Mouse (Mus musculus): Measurements from ENCODE around the gene Psg16.

The Psg16 gene

DNA sequence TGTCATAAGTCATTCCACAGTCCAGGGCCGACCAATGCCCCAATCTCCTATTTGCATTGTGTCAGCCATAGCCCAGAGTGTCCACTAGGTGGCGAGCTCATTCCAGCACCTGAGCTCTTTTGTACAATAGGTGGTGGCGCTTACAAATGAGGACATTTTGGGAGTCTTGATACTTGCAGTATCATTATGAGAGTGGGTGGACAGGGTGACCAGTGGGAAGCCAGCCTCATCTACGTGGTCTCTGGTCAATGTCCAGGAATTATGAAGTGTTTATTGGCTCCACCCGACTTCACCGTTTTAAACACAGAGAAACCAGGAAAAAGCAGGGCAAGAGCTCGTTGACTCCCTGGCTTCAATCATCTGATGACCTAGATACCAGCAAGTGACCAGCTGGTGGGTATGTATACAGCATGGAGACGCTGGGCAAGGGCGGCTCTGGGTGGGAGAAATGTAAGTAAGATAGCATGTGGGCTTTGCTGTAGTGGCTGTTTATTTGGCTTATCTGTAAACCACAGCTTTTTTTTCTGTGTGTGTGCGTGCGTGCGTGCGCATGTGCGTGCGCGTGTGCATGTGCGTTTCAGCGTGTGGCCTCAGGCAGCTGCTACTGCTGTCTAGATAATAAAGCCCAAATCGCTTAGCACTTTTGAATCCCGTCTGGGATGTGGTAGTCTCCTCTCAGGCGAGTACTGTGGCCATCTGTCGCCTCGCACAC, at the start of gene Psg16:
Gene Psg16 (plus strand): TSS at position 137 of the 712 bp plus-strand sequence.
- DNase-seq (ENCODE audit: low read depth in 1 of 2, low spot score in 2 of 2), result no peak

DNA sequence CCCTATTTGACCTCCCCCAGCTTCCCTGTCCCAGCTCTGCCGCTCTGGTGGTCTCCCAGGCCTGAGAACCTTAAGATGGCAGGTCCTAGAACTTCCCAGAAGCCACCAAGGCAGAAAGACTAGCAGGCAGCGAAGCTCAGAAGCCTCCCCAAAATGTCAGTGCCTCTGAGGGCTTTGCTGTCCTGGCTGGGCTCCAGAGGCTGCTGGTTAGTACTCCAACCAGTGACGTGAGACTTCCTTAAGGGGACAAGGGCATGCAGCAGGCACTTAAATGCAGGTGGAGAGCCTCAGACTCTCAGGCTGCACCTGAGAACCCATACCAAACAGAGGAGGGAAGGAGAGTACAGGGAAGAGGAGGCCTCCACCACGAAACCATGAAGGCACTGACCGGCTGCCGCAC, 49.7 kb upstream of the Psg16 start:
- DNase-seq (ENCODE audit: low read depth in 1 of 2, low spot score in 2 of 2), result no peak

DNA sequence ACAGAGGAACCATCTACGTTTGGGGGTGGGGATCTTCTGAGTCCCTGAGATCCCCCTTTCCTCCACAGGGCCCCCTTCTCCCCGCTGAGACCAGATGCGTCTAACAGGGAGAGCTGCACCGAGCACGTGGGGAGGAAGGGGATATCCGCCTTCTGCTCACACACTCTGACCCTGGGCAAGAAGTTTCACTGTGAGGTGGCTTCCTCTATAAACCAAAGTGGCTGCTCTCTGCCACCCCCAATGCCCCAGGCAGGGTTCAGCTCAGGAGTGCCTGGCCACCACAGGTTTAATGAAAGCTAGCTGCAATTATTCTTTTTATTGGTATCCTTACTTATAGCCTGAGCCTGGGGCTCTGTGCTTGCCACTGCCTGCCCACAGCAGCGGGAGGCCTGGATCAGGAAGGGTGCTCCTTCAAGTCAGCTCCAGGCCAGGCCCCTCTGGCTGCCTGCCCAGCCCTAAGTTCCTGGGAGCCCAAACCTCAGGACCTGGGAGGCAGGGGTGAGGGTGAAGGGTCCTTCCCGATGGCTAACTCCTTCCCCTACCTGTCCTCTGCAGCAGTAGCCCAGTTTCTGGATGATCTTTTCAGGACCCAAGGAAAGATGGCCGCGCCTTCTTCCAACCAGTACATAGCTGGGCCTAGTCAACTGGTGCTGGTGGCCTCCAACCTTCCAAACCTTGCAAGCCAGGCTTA, 48.9 kb upstream of the Psg16 start:
- DNase-seq (ENCODE audit: low read depth in 1 of 2, low spot score in 2 of 2), result no peak

DNA sequence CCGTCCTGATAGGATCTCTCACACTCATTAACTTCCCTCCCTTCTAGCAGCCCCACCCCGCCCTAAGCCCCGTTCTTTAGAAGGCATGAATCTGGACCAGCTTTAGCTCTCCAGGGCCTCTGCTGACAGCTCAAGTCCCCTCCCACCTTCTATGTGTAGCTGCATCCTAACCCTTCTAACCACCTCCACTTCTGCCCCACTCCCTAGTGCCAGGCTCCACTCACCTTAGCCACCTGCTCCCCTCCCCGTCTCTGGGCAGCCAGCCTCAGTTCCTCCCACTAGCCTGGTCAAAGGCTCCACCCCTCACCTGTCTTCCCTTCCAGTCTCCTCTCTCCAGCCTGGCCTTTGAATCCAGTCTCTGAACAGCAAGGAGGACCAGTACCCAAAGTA, 48.3 kb upstream of the Psg16 start:
- DNase-seq (ENCODE audit: low read depth in 1 of 2, low spot score in 2 of 2), result no peak

DNA sequence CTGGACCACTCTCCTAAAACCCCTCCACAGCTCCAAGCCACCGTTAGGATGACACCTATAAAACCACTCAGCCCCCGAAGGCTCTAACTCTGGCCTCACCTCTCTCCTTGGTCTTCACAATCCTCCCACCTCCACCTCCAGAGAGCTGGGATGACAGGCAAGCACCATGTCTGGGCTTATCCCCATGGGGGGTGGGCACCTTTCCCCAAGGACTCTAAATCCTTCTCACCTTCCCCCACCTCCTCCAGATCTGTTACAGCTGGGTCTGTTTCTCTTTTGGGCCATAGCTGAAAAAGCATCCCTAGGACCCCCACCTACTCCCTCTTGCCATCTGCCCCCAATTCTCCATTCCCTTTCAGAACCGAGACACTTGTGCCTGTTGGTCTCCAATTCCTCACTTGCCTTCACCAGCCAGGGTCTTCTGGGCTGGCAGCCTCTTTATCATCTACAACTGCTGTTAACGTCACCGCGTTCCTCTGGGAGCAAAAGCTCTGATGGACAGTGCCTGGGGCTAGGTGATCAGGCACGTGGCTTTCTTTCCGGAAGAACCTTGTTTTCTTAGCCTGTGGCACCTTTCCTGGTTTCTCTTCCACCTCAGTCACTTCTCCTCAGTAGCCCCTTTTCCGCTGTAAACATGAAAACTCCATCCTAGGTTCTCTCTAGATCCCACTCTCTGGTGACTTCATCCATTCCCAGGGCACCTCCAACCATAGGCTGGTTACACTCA, 47.8 kb upstream of the Psg16 start:
- no peak for DNase-seq (ENCODE audit: low read depth in 1 of 2, low spot score in 2 of 2)

DNA sequence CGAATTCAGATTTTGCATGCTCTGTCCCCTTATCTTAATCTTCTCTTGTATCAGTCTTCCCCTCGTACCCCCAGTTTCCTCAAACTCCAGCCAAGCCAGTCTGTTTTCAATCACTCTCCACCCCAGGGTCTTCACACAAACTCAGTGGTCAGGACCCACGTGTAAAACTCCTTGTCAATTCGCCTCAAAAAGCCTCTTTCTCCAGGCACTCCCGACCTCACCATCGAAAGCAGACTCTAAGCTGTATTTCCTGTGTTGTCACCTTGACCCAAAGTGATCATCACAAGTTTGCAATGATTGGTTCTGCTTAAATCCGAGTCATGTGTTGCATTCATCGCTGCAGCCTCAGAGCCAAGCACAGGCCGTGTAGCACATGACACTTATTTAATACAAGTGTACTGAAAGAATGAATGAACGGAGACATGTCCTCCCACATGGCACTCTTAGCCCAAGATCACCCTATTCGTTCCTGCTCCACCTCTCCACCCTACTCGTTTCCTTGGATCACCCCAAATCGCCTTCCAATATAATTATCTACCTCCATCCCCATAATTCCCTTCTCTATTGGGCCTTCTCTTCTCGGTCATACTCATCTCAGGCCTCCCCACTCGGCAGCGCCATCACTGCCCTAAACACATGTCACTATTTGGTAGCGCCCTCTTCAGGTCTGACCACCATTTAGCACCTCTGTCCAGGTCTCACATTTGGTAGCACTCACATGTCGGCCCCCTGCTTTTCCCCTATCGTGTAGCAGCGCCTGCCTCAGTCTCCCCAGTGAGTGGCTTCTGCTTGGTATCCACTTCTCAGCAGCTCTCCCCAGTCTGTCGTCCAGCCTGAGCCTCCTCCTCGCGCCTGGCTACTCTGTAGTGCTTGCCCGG, 46.9 kb upstream of the Psg16 start:
- no peak for DNase-seq (ENCODE audit: low read depth in 1 of 2, low spot score in 2 of 2)

DNA sequence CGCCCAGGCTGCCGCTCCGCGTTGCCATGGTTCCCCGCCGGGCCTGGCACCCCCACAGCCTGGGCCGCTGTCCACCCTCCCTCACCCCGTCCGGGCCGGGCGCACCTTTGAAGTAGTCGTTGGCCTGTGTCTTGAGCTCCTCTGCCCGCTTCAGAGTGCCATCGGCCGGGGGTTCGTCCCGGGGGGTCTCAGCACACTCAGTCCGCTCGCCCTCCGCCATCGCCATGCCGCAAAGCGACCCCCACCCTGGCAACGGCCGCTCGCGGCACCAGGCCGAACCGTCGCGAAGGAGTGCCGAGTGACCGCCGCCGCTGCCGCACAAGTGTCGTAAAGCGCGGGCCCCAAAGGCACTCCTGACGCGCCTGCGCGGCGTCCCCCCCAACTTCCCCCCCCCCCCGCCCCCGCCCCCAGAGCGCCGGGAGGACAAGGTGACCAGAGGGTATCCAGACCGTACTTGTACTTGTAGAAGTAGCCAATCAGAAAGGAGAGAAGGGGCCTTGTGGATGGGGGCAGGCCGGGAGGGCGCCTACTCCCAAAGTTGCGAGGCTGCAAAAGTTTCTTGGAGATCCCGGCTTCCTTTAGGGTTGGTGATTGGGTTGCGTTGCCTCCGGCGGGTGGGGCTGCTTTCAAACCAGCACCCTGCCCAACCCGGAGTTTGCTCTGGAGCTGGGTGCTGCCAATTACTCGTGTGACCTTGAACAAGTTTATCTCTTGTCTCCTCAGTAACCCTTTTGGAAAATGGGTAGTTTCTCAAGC, 46.1 kb upstream of the Psg16 start, which contains the start of gene Ppp5c:
Gene Ppp5c (minus strand): TSS at position 337 of the 756 bp plus-strand sequence.
- DNase-seq (ENCODE audit: low read depth in 1 of 2, low spot score in 2 of 2), result peak; percentile 40 to 65

DNA sequence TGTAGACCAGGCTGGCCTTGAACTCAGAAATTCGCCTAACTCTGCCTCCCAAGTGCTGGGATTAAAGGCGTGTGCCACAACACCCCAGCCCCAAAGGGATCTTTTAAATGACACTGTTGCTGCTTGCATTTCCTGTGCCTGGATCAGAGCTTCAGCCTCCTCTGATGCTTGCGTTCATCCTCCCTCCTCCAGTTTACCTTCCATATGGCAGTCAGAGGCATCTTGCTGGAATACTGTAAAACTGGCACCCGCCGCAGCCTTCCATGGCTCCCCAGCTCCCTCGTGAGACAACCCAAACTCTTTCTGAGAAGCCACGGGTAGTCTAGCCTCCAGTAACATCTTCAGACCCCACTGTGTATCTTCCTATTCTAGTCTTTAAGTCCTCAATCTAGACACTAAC, 44.9 kb upstream of the Psg16 start:
- no peak for DNase-seq (ENCODE audit: low read depth in 1 of 2, low spot score in 2 of 2)

DNA sequence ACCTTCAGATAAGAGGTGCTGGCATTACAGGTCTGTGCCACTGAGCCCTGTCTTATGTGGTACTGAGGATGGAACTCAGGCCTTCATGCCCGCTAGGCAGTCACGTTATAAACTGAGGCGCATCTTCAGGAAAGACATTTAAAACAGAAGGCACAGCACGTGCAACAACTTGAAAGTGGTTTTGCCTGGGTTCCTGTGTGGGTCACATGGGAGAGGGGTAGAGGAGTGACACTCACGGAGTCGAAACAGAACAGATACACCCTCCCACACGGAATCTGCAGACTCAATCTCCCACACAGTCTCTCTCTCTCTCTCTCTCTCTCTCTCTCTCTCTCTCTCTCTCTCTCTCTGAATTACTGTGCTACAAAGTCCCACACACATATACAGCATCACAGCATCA, 43.6 kb upstream of the Psg16 start:
- no peak for DNase-seq (ENCODE audit: low read depth in 1 of 2, low spot score in 2 of 2)

DNA sequence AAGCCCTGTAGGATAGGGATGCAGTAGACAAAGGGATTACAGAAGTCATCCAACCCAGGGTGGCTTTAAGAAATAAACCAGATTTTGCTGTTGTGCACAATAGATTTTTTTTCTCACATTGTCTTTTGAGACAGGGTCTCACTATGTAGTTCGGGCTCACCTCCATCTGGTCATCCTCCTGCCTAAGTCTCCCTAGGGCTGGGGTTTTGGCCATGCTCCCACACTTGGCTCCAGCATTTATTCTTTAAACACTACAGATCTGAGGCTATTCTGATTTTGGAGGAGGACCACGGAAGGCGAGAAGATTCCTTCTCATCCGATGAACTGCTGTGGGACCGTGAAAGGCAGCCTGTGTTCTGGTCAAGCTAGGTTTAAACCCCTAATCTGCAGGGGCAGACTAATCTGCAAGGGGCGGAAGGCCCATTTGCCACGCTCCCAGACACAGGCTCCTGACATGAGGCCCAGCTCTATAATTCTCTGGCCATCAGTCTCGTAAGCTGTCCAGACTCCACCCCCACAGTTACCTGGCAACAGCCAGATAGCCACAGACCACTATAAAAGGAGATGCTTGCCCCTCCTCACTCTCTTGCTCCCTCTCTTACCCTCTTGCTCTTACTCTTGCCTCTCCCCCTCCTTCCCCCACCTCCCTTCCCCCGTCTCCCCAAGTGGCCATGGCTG, 35.7 kb upstream of the Psg16 start:
- no peak for DNase-seq (ENCODE audit: low read depth in 1 of 2, low spot score in 2 of 2)

DNA sequence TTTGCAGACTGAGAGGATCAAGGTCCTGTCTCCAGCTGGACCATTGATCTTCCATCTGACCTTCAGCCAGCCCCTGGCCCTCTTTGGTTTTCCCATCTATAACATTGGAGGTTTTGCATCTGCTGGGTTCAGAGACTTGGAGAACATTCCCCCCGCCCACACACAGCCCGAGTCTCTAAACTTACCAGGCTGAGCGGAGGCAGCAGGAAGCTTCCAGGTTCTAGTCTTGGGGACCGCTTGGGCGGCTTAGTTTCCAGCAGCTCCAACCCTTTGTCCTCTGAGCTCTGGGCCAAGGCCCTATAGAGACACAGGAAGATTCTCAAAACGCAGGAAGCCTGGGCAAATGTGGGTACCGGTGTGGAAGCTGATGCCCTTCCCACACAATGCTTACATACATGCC, 34.5 kb upstream of the Psg16 start:
- DNase-seq (ENCODE audit: low read depth in 1 of 2, low spot score in 2 of 2), result no peak

DNA sequence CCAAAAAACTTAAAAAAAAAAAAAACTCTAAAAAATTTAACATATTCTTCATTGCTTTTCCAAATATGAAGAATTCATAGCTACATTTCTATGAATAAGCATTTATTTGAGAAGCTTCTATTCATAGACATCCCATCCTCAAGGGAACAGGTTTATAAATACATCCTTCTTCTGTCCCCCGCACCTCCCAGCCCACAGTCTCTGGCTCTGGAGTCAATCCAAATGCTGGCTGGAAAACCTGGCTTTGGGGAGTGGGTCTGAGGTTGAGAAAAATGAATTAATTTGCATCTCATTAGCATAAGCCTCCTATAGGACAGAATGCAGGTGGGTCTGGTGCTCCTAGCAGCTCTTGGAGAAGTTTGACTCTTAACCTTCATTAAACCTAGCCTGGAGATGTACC, 28.1 kb upstream of the Psg16 start:
- DNase-seq (ENCODE audit: low read depth in 1 of 2, low spot score in 2 of 2), result no peak

DNA sequence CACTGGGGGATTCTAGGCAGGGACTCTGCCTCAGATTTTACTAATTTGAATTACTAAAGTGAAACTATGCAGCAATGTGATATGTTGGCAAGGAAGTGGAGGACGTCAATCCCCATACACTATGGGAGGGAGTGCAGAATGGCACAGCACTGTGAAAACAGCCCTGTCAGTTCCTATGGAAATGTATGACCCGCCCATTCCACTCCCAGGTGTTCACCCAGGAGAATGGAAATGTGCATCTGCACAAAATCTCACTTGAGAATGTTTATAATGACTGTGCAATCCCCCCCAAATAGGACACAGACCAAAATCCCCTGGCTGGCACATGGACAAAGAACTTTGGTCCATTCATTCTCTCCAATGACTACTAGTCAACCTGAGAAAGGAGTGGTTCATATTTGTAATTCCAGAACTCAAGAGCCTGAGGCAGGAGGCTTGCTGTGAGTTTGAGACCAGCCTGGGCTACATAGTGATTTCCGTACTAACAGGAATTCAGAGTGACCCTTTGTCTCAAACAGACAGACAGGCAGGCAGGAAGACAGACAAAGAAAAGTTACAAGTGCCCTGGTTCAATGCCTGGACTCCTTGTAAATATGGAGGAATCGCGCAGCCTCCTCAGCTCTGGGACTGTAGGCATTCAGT, 26.7 kb upstream of the Psg16 start:
- DNase-seq (ENCODE audit: low read depth in 1 of 2, low spot score in 2 of 2), result no peak

DNA sequence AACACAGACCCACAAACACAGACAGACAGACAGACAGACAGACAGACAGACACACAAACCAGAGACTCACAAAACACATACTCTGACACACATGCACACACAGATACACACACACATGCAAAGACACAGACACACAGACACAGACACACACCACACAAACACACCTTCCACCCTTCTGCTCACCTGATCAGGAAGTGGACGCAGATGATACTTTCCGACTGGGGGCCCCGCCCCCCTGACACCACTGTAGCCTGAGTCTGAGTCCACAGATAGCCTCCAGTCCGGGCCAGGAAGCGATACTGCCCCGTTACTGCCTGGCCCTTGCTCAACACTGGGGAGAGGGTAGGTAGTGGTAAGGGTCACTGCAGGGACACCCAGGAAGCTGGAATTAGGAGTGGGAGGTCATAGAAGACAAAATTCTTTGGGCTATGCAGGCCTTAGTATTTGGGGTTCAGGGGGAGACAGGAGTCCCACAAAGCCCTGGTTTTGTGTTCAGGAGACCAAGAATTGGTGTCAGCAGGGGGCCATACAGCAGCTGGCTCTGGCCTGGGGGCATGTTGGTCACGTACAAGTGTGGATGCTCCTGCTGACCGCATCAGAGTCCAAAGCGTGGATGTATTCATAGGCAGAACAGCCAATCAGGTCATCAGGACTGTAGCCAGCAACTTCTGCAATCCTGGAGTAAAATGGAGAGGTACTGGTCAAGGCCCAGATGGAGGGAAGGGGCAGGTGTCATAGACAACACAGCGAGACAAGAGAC, 25.2 kb upstream of the Psg16 start:
- DNase-seq (ENCODE audit: low read depth in 1 of 2, low spot score in 2 of 2), result no peak

DNA sequence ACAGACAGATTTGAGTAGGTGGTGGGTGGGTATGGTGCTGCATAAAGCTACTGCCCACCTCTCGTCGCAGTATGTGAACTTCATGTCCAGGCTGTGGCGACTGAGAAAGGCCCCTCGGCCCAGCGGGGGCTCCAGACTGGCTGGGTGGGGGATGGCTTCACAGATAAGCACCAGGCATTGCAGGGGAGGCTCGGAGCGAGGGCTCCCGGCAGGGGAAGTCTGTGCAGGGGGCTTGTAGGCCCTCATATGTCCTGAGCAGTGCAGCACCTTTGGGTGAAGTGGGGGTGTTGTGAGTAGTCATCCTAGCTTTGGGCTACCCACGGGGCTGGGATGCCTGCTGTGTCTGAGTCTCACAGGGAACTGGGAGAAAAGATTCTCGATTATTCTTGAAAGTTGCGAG, 23.3 kb upstream of the Psg16 start:
- DNase-seq (ENCODE audit: low read depth in 1 of 2, low spot score in 2 of 2), result no peak

DNA sequence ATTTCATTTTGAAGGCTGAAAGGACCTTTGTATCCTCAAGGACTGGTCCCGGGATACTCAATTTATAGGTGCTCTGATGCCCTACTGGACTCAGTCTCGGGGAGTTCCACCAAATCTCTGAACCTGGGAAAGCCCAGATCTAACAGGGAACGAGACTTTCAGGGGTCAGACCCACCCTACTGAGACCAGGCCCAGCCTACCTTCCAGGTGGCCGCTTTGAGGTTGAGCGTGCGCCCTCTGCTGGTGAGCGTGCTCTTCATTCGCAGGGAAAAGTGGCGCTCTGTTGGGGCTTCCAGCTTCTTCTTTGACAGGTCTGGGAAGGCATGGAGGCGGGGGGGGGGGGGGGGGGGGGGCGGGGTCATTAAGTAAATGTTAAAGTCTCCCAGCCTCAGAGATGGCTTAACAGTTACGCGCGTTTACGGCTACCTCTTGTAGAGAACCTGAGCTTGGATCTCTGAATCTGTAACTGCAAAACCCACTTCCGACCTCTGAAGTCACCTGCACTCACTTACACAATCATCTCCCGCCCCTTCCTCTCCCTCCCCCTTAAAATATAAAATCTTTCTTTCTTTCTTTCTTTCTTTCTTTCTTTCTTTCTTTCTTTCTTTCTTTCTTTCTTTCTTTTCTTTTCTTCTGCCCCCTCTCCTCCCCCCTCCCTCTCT, 22.8 kb upstream of the Psg16 start:
- no peak for DNase-seq (ENCODE audit: low read depth in 1 of 2, low spot score in 2 of 2)

DNA sequence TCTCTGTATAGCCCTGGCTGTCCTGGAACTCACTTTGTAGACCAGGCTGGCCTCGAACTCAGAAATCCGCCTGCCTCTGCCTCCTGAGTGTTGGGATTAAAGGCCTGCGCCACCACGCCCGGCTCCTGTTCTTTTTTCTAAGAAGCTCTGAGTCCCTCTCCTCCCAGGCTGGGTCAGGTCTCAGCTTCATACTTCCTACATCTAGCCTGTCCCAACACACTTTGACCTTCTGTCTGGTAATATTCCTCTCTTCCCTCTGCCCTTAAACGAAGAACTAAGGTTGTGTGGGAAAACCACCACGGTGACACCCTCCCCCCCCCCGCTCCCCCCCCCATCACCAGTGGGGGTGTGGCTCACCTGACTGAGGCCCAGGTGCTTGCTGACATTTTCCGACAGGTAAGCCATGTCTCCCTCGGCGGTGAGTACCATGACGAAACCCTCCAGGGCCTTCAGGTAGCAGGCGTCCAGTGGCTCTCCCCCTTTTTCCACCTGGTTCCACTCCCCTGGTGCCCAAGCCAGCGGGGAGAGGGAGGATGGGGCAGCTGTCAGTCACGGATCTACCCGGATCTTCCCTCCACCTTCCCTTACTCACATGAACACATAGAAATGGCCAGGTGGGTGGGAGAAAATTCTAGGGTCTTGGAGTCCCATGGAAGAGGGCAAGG, 19.4 kb upstream of the Psg16 start:
- DNase-seq (ENCODE audit: low read depth in 1 of 2, low spot score in 2 of 2), result no peak

Measured in monocyte, adult 2 months (primary cell).